Mouse (Mus musculus): ENCODE measurements around the gene Tmx2. TPM values are rescaled to one million over a fixed set of nuclear protein-coding genes. Genes with fewer than 3 reads are reported as not detected.
"Not testable (repeated sequence)": the region's sequence is repeated elsewhere in the genome, so short reads cannot be mapped to it uniquely, and the experiment has no call there.

Gene Tmx2
- 53.3 and 71.2 TPM in 2 replicates for polyA plus RNA-seq (2011; ENCODE audit: insufficient read length, low read depth, missing spikeins)

DNA sequence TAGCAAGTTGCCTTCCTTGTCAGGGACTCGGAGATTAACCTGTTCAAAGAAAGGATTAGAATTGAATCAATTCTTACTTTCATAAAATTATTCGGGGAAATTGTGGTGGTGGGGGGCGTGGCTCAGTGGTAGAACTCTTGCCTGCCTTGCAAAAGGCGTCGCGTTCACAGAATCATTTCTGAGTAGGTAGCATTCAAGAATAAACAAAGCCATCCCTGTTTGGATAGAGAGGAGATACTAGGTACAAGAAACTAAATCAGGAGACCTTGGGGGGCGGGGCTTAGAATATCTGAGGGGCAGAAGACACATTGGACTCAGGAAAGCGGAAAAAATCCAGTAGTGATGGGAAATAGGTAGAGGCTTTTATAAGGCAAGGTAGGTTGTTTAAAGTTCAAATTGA, at the start of gene Tmx2:
Gene Tmx2, minus strand, starts transcription at position 125 of the 400 bp plus-strand sequence.
- no peak within 1 kb of the TSS for H3K27ac ChIP-seq (ENCODE audit: insufficient read depth, low read length)
- TF ChIP-seq POLR2A (IDR thresholded peaks at IDR 0.05; ENCODE audit: low read depth, low read length), result no peak
- no peak for TF ChIP-seq CTCF (IDR thresholded peaks at IDR 0.05; ENCODE audit: borderline replicate concordance, insufficient read depth, low read length)

GRCm38 (mm10) chr2:84728191-84728590, 49.3 kb upstream of the Tmx2 start:
- not testable (repeated sequence) for H3K4me1 ChIP-seq (ENCODE audit: control insufficient read depth, insufficient read depth, low read length); H3K4me3 ChIP-seq (ENCODE audit: insufficient read depth, low read length); H3K27ac ChIP-seq (ENCODE audit: insufficient read depth, low read length)

More for the DNA sequence above, at the start of gene Tmx2:
- Histone ChIP-seq H3K4me3 (ENCODE audit: insufficient read depth, low read length) (peak within 1 kb of the TSS; percentile 100), H3K4me1 (ENCODE audit: control insufficient read depth, insufficient read depth, low read length) (peaks cover 5% of the 10 kb centered on the region; the same call in 1 of the 2 replicates)

DNA sequence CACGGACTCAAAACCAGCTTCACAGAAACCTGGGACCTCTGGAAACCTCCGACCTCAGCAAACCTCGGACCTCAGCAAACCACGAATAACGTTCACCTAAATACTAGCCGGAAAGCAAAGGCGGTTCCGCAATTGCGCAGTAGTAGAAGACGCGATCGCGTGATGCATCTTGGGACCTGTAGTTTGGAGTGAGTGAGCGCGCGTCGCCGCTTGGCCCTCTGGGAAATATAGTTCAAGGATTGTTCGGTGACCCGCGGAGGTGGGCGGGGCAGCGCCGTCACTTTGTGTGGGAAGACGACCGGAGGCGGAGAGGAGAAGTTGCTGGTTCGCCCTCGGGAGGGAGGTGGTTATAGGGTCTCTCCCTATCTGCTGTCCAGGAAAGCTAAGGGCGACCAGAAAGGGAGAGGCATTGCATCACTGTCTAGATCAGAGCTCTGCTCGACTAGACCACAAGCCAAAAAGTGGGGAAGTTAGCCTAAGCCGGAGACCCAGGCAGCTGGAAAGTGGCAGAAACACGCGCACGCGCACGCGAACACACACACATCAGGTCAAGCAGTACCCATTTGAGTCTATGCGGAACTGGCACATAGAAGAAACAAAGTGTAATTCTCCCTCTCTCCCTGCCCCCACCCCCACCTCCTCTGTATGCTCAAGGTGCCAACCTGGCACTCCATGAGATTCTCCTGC, 48.4 kb upstream of the Tmx2 start, which contains the start of gene Clp1:
Gene Clp1, minus strand, starts transcription at position 179 of the 687 bp plus-strand sequence.
- H3K4me1 ChIP-seq (ENCODE audit: control insufficient read depth, insufficient read depth, low read length), result peaks cover 4% of the 10 kb centered on the region; the same call in 1 of the 2 replicates
- H3K27ac ChIP-seq (ENCODE audit: insufficient read depth, low read length), result peak within 1 kb of the TSS; percentile 85
- H3K4me3 ChIP-seq (ENCODE audit: insufficient read depth, low read length), result peak within 1 kb of the TSS; percentile 67
- TF ChIP-seq CTCF (IDR thresholded peaks at IDR 0.05; ENCODE audit: borderline replicate concordance, insufficient read depth, low read length), result no peak
- TF ChIP-seq POLR2A (IDR thresholded peaks at IDR 0.05; ENCODE audit: low read depth, low read length), result peak; percentile 82

DNA sequence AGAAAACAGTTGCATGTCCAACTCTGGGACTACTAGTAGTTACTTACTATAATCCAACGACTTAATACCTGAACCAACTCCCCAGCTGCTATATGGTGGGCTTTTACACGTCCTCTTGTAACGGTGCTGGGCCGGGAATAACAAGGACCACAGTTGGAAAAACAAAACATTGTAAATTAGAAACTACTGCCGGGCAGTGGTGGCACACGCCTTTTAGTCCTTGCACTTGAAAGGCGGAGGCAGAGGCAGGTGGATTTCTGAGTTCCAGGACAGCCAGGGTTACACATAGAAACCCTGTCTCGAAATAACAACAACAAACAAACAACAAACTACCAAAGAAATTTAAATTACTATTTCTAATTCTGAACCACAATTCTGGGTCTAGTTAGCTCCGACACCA, 47.8 kb upstream of the Tmx2 start:
- TF ChIP-seq POLR2A (IDR thresholded peaks at IDR 0.05; ENCODE audit: low read depth, low read length) (no peak), CTCF (IDR thresholded peaks at IDR 0.05; ENCODE audit: borderline replicate concordance, insufficient read depth, low read length) (no peak)
- Histone ChIP-seq H3K27ac (ENCODE audit: insufficient read depth, low read length) (no peak overlapping the region), H3K4me3 (ENCODE audit: insufficient read depth, low read length) (peak overlapping the region; percentile 60), H3K4me1 (ENCODE audit: control insufficient read depth, insufficient read depth, low read length) (peaks cover 4% of the 10 kb centered on the region; the same call in 1 of the 2 replicates)

GRCm38 (mm10) chr2:84725770-84726169, 46.8 kb upstream of the Tmx2 start:
- no peak overlapping the region for H3K27ac ChIP-seq (ENCODE audit: insufficient read depth, low read length)
- peaks cover 4% of the 10 kb centered on the region; the same call in 1 of the 2 replicates for H3K4me1 ChIP-seq (ENCODE audit: control insufficient read depth, insufficient read depth, low read length)
- TF ChIP-seq POLR2A (IDR thresholded peaks at IDR 0.05; ENCODE audit: low read depth, low read length), result no peak
- no peak for TF ChIP-seq CTCF (IDR thresholded peaks at IDR 0.05; ENCODE audit: borderline replicate concordance, insufficient read depth, low read length)
- peak overlapping the region; percentile 60 for H3K4me3 ChIP-seq (ENCODE audit: insufficient read depth, low read length)

- peaks cover 4% of the 10 kb centered on the region; the same call in 1 of the 2 replicates for H3K4me1 ChIP-seq (ENCODE audit: control insufficient read depth, insufficient read depth, low read length)
- no peak for TF ChIP-seq CTCF (IDR thresholded peaks at IDR 0.05; ENCODE audit: borderline replicate concordance, insufficient read depth, low read length)
- TF ChIP-seq POLR2A (IDR thresholded peaks at IDR 0.05; ENCODE audit: low read depth, low read length), result no peak
- H3K4me3 ChIP-seq (ENCODE audit: insufficient read depth, low read length), result no peak overlapping the region
- no peak overlapping the region for H3K27ac ChIP-seq (ENCODE audit: insufficient read depth, low read length)
Measured at GRCm38 (mm10) chr2:84723856-84724255, 44.9 kb upstream of the Tmx2 start.

DNA sequence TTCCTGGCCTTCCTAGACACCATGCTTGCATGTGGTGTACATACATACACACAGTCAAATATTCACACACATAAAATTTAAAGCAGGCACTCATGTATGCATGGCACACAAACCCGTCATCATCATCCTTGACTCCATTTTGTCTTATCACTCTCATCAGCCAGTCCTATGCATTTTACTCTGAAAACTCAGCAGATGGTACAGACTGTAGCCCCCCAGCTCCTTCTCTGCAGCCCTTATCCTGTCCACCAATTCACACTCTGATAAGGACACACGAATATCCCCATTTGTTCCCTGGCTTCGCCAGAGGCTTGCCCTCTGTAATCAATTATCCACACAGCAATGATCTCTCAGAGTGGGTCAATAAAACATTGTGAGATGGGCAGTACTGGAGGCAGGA, 42.2 kb upstream of the Tmx2 start:
- Histone ChIP-seq H3K27ac (ENCODE audit: insufficient read depth, low read length) (no peak overlapping the region), H3K4me3 (ENCODE audit: insufficient read depth, low read length) (no peak overlapping the region), H3K4me1 (ENCODE audit: control insufficient read depth, insufficient read depth, low read length) (peaks cover 4% of the 10 kb centered on the region)
- TF ChIP-seq POLR2A (IDR thresholded peaks at IDR 0.05; ENCODE audit: low read depth, low read length) (no peak), CTCF (IDR thresholded peaks at IDR 0.05; ENCODE audit: borderline replicate concordance, insufficient read depth, low read length) (no peak)

DNA sequence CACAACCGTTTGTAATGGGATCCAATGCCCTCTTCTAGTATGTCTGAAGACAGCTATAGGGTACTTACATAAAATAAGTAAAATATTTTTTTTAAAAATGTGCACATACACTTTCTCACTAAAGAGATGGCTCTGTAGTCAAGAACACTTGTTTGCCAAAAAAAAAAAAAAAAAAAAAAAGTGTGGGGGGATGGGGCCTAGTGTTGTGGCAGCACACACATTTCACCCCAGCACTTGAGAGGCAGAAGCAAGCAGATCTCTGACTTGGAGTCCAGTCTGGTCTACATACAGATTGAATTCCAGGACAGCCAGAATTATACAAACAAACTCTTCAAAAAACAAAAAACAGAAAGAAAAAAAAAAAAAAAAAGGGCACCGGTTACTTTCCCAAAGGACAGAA, 41.8 kb upstream of the Tmx2 start:
- peaks cover 4% of the 10 kb centered on the region for H3K4me1 ChIP-seq (ENCODE audit: control insufficient read depth, insufficient read depth, low read length)
- H3K27ac ChIP-seq (ENCODE audit: insufficient read depth, low read length), result no peak overlapping the region
- H3K4me3 ChIP-seq (ENCODE audit: insufficient read depth, low read length), result no peak overlapping the region
- TF ChIP-seq CTCF (IDR thresholded peaks at IDR 0.05; ENCODE audit: borderline replicate concordance, insufficient read depth, low read length) (no peak), POLR2A (IDR thresholded peaks at IDR 0.05; ENCODE audit: low read depth, low read length) (no peak)

GRCm38 (mm10) chr2:84717357-84717756, 38.4 kb upstream of the Tmx2 start:
- H3K27ac ChIP-seq (ENCODE audit: insufficient read depth, low read length), result peak overlapping the region; percentile 42; the same call in 1 of the 2 replicates
- H3K4me1 ChIP-seq (ENCODE audit: control insufficient read depth, insufficient read depth, low read length), result no peaks in the 10 kb centered on the region; the same call in 1 of the 2 replicates
- H3K4me3 ChIP-seq (ENCODE audit: insufficient read depth, low read length), result no peak overlapping the region
- TF ChIP-seq CTCF (IDR thresholded peaks at IDR 0.05; ENCODE audit: borderline replicate concordance, insufficient read depth, low read length), result no peak
- no peak for TF ChIP-seq POLR2A (IDR thresholded peaks at IDR 0.05; ENCODE audit: low read depth, low read length)

Data from embryonic fibroblast, embryonic 13.5 days (primary cell).